Mouse (Mus musculus) kidney, adult 2 months (tissue): ENCODE data around the gene Dnmt1. TPM values are rescaled to one million over a fixed set of nuclear protein-coding genes. Genes with fewer than 3 reads are reported as not detected.
A peak's percentile ranks its signal among the peaks of the same experiment; 100 is the strongest.
"Not testable (repeated sequence)": the region's sequence is repeated elsewhere in the genome, so short reads cannot be mapped to it uniquely, and the experiment has no call there.

Experiments used
- DNase-seq: peaks from one replicate; pipeline ENCODE4 v3.0.0; 2021
- H3K27ac ChIP-seq: fragments of 200-500 bp; 2 replicates; pipeline ENCODE4 v1.5.1; 2012; ENCODE audit warnings: low read depth, low read length, control low read depth, inconsistent platforms; ENCODE audit not compliant: insufficient read depth
- H3K27me3 ChIP-seq: fragments of 200-500 bp; replicated peaks from 2 replicates; pipeline ENCODE4 v1.6.1; 2012; ENCODE audit warnings: mild to moderate bottlenecking, moderate library complexity, low read length, inconsistent platforms; ENCODE audit not compliant: control insufficient read depth, insufficient read depth
- H3K36me3 ChIP-seq: fragments of 200-500 bp; 2 replicates; pipeline ENCODE4 v1.6.1; 2012; ENCODE audit warnings: mild to moderate bottlenecking, moderate library complexity, low read length, inconsistent platforms; ENCODE audit not compliant: control insufficient read depth, insufficient read depth
- H3K4me1 ChIP-seq: fragments of 200-500 bp; 2 replicates; pipeline ENCODE4 v1.6.1; 2011; ENCODE audit warnings: low read length; ENCODE audit not compliant: control insufficient read depth, insufficient read depth
- H3K4me3 ChIP-seq: fragments of 200-500 bp; 2 replicates; pipeline ENCODE4 v1.5.1; 2011; ENCODE audit warnings: mild to moderate bottlenecking, low read depth, low read length, control low read depth; ENCODE audit not compliant: insufficient read depth
- CTCF ChIP-seq: fragments of 200-500 bp; conservative IDR thresholded peaks from 2 replicates; pipeline ENCODE4 v1.5.1; 2011; ENCODE audit warnings: low read depth, mild to moderate bottlenecking, control low read depth, low read length, moderate library complexity, mixed read lengths; ENCODE audit not compliant: insufficient read depth, insufficient read length
- POLR2A ChIP-seq: fragments of 200-500 bp; IDR thresholded peaks from one replicate; pipeline ENCODE4 v1.6.1; 2011; ENCODE audit warnings: low read depth, low read length, control low read depth
- WGBS: fragments of 180-500 bp; shearing (Covaris S2); methylation state at CpG from one replicate; pipeline ENCODE4 v1.1.7; 2018; 5-methylcytosine and 5-hydroxymethylcytosine counted together
- polyA plus RNA-seq: library from polyadenylated mRNA; depleted of rRNA; stranded (reverse); fragments of >200 nt; gene quantifications from 2 replicates; pipeline ENCODE4 v1.2.3, GENCODE M21; 2012

The Dnmt1 gene
- polyA plus RNA-seq, 1 experiment: 12.5 TPM

DNA sequence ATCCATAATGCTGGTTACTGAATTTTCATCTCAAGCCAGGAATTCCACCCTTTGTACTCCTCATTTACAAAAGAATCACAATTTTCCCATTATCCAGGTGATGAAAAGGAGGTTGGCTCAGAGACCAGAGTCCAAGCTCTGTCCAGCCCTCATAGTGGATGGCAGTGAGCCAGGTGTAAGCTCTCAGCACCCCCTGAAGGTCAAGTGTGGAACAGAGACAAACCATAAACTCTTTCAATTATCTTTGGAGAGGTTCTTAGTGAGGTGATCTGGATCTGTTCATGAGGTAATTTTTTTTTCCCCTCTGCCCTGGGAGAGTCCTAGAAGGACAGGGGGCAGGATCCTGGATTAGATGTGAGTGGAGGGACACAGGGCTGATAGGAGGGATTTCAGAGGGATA lies 41.1 kb upstream of the Dnmt1 start:
- no peaks in the 10 kb centered on the region for H3K27me3 ChIP-seq
- DNase-seq: peak; percentile 82
- H3K4me1 ChIP-seq: no peaks in the 10 kb centered on the region; the same call in 1 of the 2 replicates
- no peaks in the 10 kb centered on the region; the same call in 1 of the 2 replicates for H3K36me3 ChIP-seq
- peak overlapping the region; percentile 24 for H3K27ac ChIP-seq
- no peak overlapping the region for H3K4me3 ChIP-seq
- TF ChIP-seq CTCF (peak; percentile 56), POLR2A (no peak)

DNA sequence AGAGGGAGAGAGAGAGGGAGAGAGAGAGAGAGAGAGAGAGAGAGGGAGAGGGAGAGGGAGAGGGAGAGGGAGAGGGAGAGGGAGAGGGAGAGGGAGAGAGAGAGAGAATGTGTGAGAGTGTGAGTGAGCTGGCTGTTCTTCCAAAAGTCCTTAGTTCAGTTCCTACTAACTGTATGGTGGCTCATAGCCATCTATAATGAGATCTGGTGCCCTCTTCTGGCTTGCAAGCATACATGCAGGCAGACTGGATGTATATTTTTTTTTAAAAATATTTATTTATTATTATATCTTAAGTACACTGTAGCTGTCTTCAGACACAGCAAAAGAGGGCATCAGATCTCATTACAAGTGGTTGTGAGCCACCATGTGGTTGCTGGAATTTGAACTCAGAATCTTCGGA lies 38.6 kb upstream of the Dnmt1 start:
- H3K27me3 ChIP-seq, H3K36me3 ChIP-seq: not testable (repeated sequence)
- 64% methylated on average over 1 of the region's 1 CpGs for WGBS

DNA sequence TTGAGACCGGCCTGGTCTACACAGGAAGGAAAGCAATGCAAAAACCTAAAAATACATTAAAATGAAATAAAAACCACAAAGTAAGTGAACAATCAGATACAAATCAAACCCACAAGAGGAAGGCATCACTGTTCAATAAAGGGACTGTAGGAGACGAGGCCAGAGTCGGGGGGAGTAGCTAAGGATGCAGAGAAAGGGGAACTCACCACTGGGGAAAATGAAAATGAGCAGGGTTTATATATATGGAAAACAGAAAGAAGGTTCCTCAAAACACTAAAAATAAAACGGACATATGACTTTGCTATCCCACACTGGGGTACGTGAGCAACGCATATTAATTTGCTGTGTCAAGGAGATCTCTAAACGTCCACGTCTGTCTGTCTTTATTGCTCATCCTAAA lies 37.4 kb upstream of the Dnmt1 start:
- no peak for TF ChIP-seq CTCF
- no peak for TF ChIP-seq POLR2A
- no peak for DNase-seq
- Histone ChIP-seq H3K36me3 (no peaks in the 10 kb centered on the region), H3K4me3 (no peak overlapping the region), H3K4me1 (no peaks in the 10 kb centered on the region; the same call in 1 of the 2 replicates), H3K27me3 (no peaks in the 10 kb centered on the region), H3K27ac (no peak overlapping the region)
- 86% methylated on average over 8 of the region's 8 CpGs for WGBS

More for the DNA sequence above, 38.6 kb upstream of the Dnmt1 start:
- H3K27ac ChIP-seq, H3K4me3 ChIP-seq, H3K4me1 ChIP-seq, DNase-seq: not testable (repeated sequence)

DNA sequence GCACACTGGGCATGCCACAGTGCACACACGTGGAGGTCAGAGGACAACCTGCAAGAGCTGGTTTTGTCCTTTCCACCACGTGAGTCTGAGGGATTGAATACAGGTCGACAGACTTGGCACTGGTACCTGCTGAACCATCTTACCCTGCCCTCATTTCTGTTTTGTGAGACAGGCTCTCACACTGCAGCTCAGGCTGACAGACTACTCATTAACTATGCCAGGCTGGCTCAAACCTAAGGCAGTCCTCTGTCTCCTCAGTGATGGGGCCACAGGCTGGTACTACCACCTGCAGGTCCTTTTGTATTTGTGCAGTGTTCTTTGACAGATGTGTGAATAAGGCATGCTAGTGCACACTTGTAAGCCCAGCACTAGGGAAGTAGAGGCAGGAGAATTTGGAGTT lies 35.4 kb upstream of the Dnmt1 start:
- WGBS: 38% methylated on average over 3 of the region's 3 CpGs
- peaks cover 5% of the 10 kb centered on the region; the same call in 1 of the 2 replicates for H3K4me1 ChIP-seq
- peak; percentile 89 for DNase-seq
- TF ChIP-seq POLR2A: no peak
- peak; percentile 49 for TF ChIP-seq CTCF
- no peaks in the 10 kb centered on the region for H3K36me3 ChIP-seq
- H3K27ac ChIP-seq: no peak overlapping the region
- H3K27me3 ChIP-seq: no peaks in the 10 kb centered on the region
- H3K4me3 ChIP-seq: no peak overlapping the region

DNA sequence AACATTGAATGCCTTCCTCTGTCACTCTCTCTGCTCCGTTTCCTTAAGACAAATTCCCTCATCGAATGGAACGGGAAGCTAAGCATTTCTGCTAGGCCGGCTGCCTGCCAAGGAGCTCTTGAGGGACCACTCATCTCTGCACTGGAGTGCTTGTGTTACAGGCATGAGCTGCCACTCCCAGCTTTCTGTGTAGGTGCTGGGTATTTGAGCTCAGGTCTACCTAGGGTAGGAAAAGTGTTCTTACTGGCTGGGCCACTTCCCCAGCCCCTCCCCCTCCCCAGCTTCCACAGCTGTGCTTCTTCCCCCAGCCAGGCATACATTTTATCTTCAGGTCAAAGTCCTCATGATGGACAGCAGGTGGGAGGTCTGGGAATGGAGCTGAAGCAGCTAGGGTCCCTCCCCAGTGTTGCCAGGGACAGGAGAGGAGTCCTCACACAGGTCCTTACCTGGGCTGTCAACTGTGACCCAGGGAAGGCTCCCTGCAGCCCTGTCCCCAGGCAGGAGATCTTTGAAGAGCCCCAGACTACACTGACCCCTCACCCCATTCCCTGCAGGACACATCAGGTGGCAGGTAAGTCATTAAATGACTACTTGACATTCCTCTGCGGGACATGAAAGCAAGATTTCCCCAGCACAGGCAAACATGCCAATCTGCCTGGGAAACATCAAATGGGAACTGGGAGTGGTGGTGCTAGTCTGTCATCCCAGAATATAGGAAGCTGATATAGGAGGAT lies 33.6 kb upstream of the Dnmt1 start:
- TF ChIP-seq POLR2A (no peak), CTCF (no peak)
- H3K27ac ChIP-seq: no peak overlapping the region
- H3K36me3 ChIP-seq: no peaks in the 10 kb centered on the region
- peaks cover 5% of the 10 kb centered on the region; the same call in 1 of the 2 replicates for H3K4me1 ChIP-seq
- DNase-seq: no peak
- WGBS: 43% methylated on average over 5 of the region's 5 CpGs
- H3K4me3 ChIP-seq: no peak overlapping the region
- no peaks in the 10 kb centered on the region for H3K27me3 ChIP-seq

DNA sequence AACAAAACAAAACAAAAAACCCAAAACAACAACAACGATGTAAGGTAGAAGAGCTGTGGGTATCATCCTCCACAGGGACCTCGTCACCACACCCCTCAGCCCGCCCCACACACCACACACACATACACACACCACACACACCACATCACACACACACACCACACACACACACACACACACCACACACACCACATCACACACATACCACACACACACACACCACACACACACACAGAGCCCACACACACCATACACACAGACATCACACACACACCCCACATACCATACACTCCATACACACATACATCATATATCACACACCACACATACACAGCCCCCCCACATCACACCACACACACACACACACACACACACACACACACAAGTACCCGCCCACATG lies 31.9 kb upstream of the Dnmt1 start:
- 93% methylated on average over 4 of the region's 4 CpGs for WGBS

DNA sequence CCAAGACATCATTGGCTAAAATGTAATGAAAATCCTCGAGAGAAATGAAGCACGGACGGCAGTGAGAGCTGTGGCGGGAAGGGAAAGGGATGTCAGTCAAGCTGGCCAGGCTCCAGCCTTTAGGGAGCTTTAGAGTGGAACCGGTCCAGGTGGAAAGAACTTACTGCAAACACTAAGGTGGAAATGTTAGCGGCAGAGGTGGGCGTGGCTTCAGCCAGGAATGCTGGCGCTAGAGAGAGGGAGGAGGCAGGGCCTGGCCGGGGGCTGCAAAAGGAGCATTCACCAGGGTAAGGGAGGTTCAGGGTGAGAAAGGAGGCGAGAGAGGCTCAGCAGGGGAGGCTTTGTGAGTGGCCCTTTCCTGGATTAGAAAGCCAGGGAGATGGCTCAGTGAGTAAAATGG lies 31.2 kb upstream of the Dnmt1 start:
- Histone ChIP-seq H3K4me3 (no peak overlapping the region), H3K27ac (no peak overlapping the region), H3K27me3 (no peaks in the 10 kb centered on the region), H3K36me3 (no peaks in the 10 kb centered on the region), H3K4me1 (peaks cover 5% of the 10 kb centered on the region; the same call in 1 of the 2 replicates)
- no peak for TF ChIP-seq CTCF
- TF ChIP-seq POLR2A: no peak
- WGBS: 9% methylated on average over 10 of the region's 10 CpGs
- peak; percentile 76 for DNase-seq

More for the DNA sequence above, 31.9 kb upstream of the Dnmt1 start:
- Histone ChIP-seq H3K27ac (no peak overlapping the region), H3K4me3 (no peak overlapping the region), H3K4me1 (peaks cover 5% of the 10 kb centered on the region; the same call in 1 of the 2 replicates), H3K36me3 (no peaks in the 10 kb centered on the region), H3K27me3 (no peaks in the 10 kb centered on the region)
- DNase-seq: no peak
- TF ChIP-seq CTCF (no peak), POLR2A (no peak)

DNA sequence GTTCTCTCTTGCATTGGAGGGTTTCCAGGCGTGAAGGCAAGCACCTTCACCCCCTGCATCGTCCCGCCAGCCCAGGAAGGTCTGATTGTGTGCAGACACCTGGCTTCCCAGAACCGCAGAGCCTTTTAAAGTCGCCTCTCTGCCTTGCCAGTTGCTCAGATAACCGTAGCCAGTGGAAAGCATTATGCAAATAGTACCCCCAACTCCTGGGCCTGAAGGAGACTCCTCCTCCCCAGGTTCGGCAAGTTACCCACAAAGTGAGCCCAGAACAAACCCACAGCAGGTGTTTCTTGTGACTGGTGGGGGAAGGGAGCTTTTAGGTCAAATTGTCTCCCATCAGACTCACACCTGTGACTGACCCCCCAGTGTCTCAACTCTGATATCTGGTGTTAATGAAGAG lies 28.3 kb upstream of the Dnmt1 start:
- 0 out of 2 replicates have a peak, but pooled peaks cover 5% of the 10 kb centered on the region for H3K4me1 ChIP-seq
- no peaks in the 10 kb centered on the region for H3K27me3 ChIP-seq
- TF ChIP-seq POLR2A (no peak), CTCF (no peak)
- H3K36me3 ChIP-seq: no peaks in the 10 kb centered on the region
- DNase-seq: no peak
- H3K4me3 ChIP-seq: no peak overlapping the region
- H3K27ac ChIP-seq: no peak overlapping the region
- WGBS: 47% methylated on average over 7 of the region's 7 CpGs
